Mouse (Mus musculus) G1E (cell line): ENCODE results near the gene Mmp2.

ENCODE experiments used
- CTCF ChIP-seq: IDR thresholded peaks from 2 replicates; pipeline ENCODE4 v1.5.1; 2012; ENCODE audit warnings: low read depth, low read length, inconsistent platforms, mixed read lengths
- GATA1 ChIP-seq: IDR thresholded peaks from 2 replicates; pipeline ENCODE4 v1.6.1; 2012; ENCODE audit warnings: borderline replicate concordance, low read length, inconsistent platforms, mixed read lengths
- POLR2AphosphoS5 ChIP-seq: IDR thresholded peaks from 2 replicates; pipeline ENCODE4 v1.6.1; 2012; ENCODE audit warnings: low read depth, low read length, inconsistent platforms; ENCODE audit not compliant: insufficient replicate concordance

GRCm38 (mm10) chr8:92899590-92899989, 72.5 kb downstream of the Mmp2 start:
- no peak for TF ChIP-seq CTCF
- no peak for TF ChIP-seq GATA1
- no peak for TF ChIP-seq POLR2AphosphoS5
